Mouse (Mus musculus) CH12F3 (cell line): ENCODE data around the gene B630019K06Rik.
"Not testable (repeated sequence)": the region's sequence is repeated elsewhere in the genome, so short reads cannot be mapped to it uniquely, and the experiment has no call there.

ENCODE experiments used
- in situ Hi-C: fragments of 300-500 bp; cut with MboI; formaldehyde crosslinking; loops from 2 replicates; pipeline ENCODE4 v1.14.3; 2020; ENCODE audit warnings: low sequenced_read_pairs

Gene B630019K06Rik

GRCm38 (mm10) chrX:8892343-8893155 lies at the start of gene B630019K06Rik:
Gene B630019K06Rik, plus strand, starts transcription at chrX:8892382.
- in situ Hi-C loops = no loop called here

GRCm38 (mm10) chrX:8843694-8844093 lies 48.5 kb upstream of the B630019K06Rik start, which contains the start of gene Gm6592:
Gene Gm6592, plus strand, starts transcription at chrX:8843994.
- in situ Hi-C loops = no loop called here

- in situ Hi-C loops = no loop called here
These were observed 39.7 kb upstream of the B630019K06Rik start for GRCm38 (mm10) chrX:8852486-8852885.

GRCm38 (mm10) chrX:8864331-8864730 lies 27.9 kb upstream of the B630019K06Rik start:
- in situ Hi-C loops = not testable (repeated sequence)

GRCm38 (mm10) chrX:8873953-8874352 lies 18.2 kb upstream of the B630019K06Rik start, which contains the start of gene Gm5751:
Gene Gm5751, plus strand, starts transcription at chrX:8874253.
- in situ Hi-C loops = not testable (repeated sequence)

- in situ Hi-C loops = no loop called here
These were observed 7.8 kb upstream of the B630019K06Rik start for GRCm38 (mm10) chrX:8884336-8884735.

- in situ Hi-C loops = no loop called here
These were observed 223 bp upstream of the B630019K06Rik start for GRCm38 (mm10) chrX:8891975-8892342.

- in situ Hi-C loops = no loop called here
These were observed 1.0 kb downstream of the B630019K06Rik start for GRCm38 (mm10) chrX:8893182-8893651.

- in situ Hi-C loops = no loop called here
These were observed 8.6 kb downstream of the B630019K06Rik start for GRCm38 (mm10) chrX:8900823-8901222.

GRCm38 (mm10) chrX:8901906-8902472 lies 9.8 kb downstream of the B630019K06Rik start:
- in situ Hi-C loops = no loop called here

GRCm38 (mm10) chrX:8921080-8921479 lies 28.9 kb downstream of the B630019K06Rik start:
- in situ Hi-C loops = no loop called here

- in situ Hi-C loops = no loop called here
These were observed 29.8 kb downstream of the B630019K06Rik start for GRCm38 (mm10) chrX:8921813-8922607.

GRCm38 (mm10) chrX:8927308-8927707 lies 35.1 kb downstream of the B630019K06Rik start:
- in situ Hi-C loops = no loop called here

GRCm38 (mm10) chrX:8944041-8944440 lies 51.9 kb downstream of the B630019K06Rik start:
- in situ Hi-C loops = no loop called here
